Mouse (Mus musculus) forebrain, embryonic 10.5 days (tissue): ENCODE measurements around the gene Lrig1. TPM values are rescaled to one million over a fixed set of nuclear protein-coding genes. Genes with fewer than 3 reads are reported as not detected.
"Not testable (repeated sequence)": the region's sequence is repeated elsewhere in the genome, so short reads cannot be mapped to it uniquely, and the experiment has no call there.

ENCODE experiments used
- DNase-seq: peaks from one replicate; pipeline ENCODE4 v3.0.0-alpha.2; 2017; ENCODE audit warnings: low spot score; ENCODE audit errors: extremely low spot score
- H3K27ac ChIP-seq: fragments of 300-500 bp; sonication (generic); 2 replicates; pipeline ENCODE4 v1.5.1; 2016; ENCODE audit warnings: mild to moderate bottlenecking
- H3K27me3 ChIP-seq: fragments of 300-500 bp; sonication (generic); 2 replicates; pipeline ENCODE4 v1.6.1; 2016; ENCODE audit warnings: mild to moderate bottlenecking; ENCODE audit not compliant: poor library complexity, severe bottlenecking
- H3K36me3 ChIP-seq: fragments of 300-500 bp; sonication (generic); replicated peaks from 2 replicates; pipeline ENCODE4 v1.6.1; 2016; ENCODE audit warnings: mild to moderate bottlenecking, moderate library complexity
- H3K4me1 ChIP-seq: fragments of 300-500 bp; sonication (generic); 2 replicates; pipeline ENCODE4 v1.6.1; 2016
- H3K4me3 ChIP-seq: fragments of 300-500 bp; sonication (generic); 2 replicates; pipeline ENCODE4 v1.5.1; 2016; ENCODE audit warnings: mild to moderate bottlenecking, moderate library complexity
- H3K9me3 ChIP-seq: fragments of 300-500 bp; sonication (generic); 2 replicates; pipeline ENCODE4 v1.6.1; 2016; ENCODE audit warnings: mild to moderate bottlenecking, moderate library complexity
- whole genome bisulfite sequencing: fragments of 180-500 bp; shearing (Covaris S2); methylation state at CpG from one replicate; pipeline ENCODE4 v1.1.7; 2016; 5-methylcytosine and 5-hydroxymethylcytosine counted together
- microRNA-seq: library from miRNA; unstranded; fragments of <30 nt; microRNA quantifications from one replicate; pipeline ENCODE4, GENCODE M21; 2017
- polyA plus RNA-seq: library from polyadenylated mRNA; unstranded; fragments of >200 nt; fragmentation: Nextera tagmentation; extraction: Ambion mirVana; gene quantifications from 2 replicates; pipeline ENCODE4 v1.2.1, GENCODE M21; 2016

The Lrig1 gene
- polyA plus RNA-seq, 1 experiment from 2014 or later: 20.6 TPM

- no peak overlapping the region for H3K4me3 ChIP-seq
- DNase-seq: no peak
- 64% methylated on average over 8 of the region's 8 CpGs for WGBS
- peaks cover 4% of the 10 kb centered on the region for H3K4me1 ChIP-seq
- 0 out of 2 replicates have a peak overlapping the region, but pooled peaks have one; percentile 21 for H3K27ac ChIP-seq
- H3K27me3 ChIP-seq: no peaks in the 10 kb centered on the region
- no peaks in the 10 kb centered on the region for H3K36me3 ChIP-seq
- no peaks in the 10 kb centered on the region for H3K9me3 ChIP-seq
Measured at GRCm38 (mm10) chr6:94563203-94563940, 136.6 kb downstream of the Lrig1 start.

GRCm38 (mm10) chr6:94561346-94561745 is 138.6 kb downstream of the Lrig1 start:
- no peaks in the 10 kb centered on the region for H3K27me3 ChIP-seq
- no peaks in the 10 kb centered on the region for H3K9me3 ChIP-seq
- no peak overlapping the region for H3K4me3 ChIP-seq
- DNase-seq: no peak
- no peaks in the 10 kb centered on the region for H3K36me3 ChIP-seq
- H3K27ac ChIP-seq: no peak overlapping the region
- WGBS: 83% methylated on average over 1 of the region's 1 CpGs
- H3K4me1 ChIP-seq: peaks cover 4% of the 10 kb centered on the region

- Histone ChIP-seq H3K4me3 (no peak overlapping the region), H3K9me3 (no peaks in the 10 kb centered on the region), H3K27me3 (no peaks in the 10 kb centered on the region), H3K36me3 (no peaks in the 10 kb centered on the region), H3K4me1 (peaks cover 4% of the 10 kb centered on the region), H3K27ac (no peak overlapping the region)
- 100% methylated on average over 1 of the region's 1 CpGs for WGBS
- DNase-seq: no peak
Measured at GRCm38 (mm10) chr6:94560896-94561295, 139.1 kb downstream of the Lrig1 start.

GRCm38 (mm10) chr6:94558603-94559002 is 141.4 kb downstream of the Lrig1 start:
- not testable (repeated sequence) for DNase-seq, H3K4me3 ChIP-seq, H3K27ac ChIP-seq, H3K36me3 ChIP-seq, H3K9me3 ChIP-seq, H3K27me3 ChIP-seq, H3K4me1 ChIP-seq
- 84% methylated on average over 1 of the region's 1 CpGs for WGBS

Small RNAs within 50 kb of the gene (microRNA-seq; reads per million reads assigned to microRNA genes)
- not detected for gene Mir7041

Other genes starting within 250 kb of the Lrig1 start
- gene Slc25a26, start 199.8 kb downstream of the Lrig1 start, polyA plus RNA-seq: 9.1 TPM in 2 replicates